Mouse (Mus musculus) mouse trophoblast stem cell (cell line): Measurements from ENCODE around the gene Gm45337.

ENCODE experiments used
- in situ Hi-C, 2 experiments: fragments of 300-500 bp; cut with MseI, MboI; formaldehyde crosslinking; loops; 2 replicates in 1 of 2; 3 replicates in 1 of 2; pipeline ENCODE4 v1.15.1; 2025

Gm45337 gene

DNA sequence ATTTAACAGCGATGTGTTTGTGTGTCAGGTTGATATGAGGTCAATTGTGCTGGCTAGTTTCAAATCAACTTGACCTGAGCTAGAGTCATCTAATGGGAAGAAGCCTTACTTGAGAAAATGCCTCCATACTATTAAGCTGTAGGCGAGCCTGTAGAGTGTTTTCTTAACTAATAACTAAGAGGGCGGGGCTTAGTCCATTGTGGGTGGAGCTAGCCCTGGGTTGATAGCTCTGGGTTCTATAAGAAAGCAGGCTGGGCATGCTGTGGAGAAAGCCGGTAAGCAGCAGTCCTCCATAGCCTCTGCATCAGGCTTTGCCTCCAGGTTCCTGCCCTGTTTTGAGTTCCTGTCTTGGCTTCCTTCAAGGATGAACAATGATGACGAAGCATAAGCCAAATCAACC, 39.7 kb downstream of the Gm45337 start:
- in situ Hi-C loops, result no loop called here

GRCm38 (mm10) chr7:142097776-142098175, 46.6 kb downstream of the Gm45337 start:
- in situ Hi-C loops, result no loop called here

DNA sequence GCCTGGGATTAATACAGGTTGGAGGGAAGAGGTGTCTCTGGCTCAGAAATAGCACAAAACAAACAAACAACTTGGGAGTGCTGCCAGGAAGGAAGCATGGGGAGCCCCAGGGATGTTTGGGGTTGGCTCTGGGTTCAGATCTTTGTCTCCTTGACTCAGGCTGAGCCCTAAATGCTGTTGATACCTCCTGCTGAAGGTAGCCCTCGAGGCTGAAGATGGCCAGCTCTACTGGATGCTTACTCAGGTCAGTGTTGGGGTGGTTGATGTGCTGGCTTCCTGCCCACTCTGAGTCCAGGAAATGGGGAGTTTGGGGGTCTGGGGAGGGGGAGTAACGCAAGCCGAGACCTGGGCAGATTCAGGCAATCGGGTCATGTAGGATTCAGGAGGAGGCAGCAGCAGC, 47.7 kb downstream of the Gm45337 start:
- in situ Hi-C loops, result no loop called here

GRCm38 (mm10) chr7:142095183-142095931, 49.0 kb downstream of the Gm45337 start, which contains the start of gene Dusp8:
TSS of gene Dusp8 (minus strand) at chr7:142095843.
- in situ Hi-C loops, result no loop called here

- in situ Hi-C loops, result no loop called here
These were observed 49.9 kb downstream of the Gm45337 start for GRCm38 (mm10) chr7:142094301-142095143.

GRCm38 (mm10) chr7:142093696-142094240, 50.6 kb downstream of the Gm45337 start:
- in situ Hi-C loops, result no loop called here
